Mouse (Mus musculus) monocyte, adult 2 months (primary cell): ENCODE results near the gene Minpp1.
A peak's percentile ranks its signal among the peaks of the same experiment; 100 is the strongest.
"Not testable (repeated sequence)": the region's sequence is repeated elsewhere in the genome, so short reads cannot be mapped to it uniquely, and the experiment has no call there.

Experiments used
- DNase-seq, 2 experiments: peaks; one replicate each; pipeline ENCODE4 v3.0.0; 2022; ENCODE audit warnings: low spot score in 2 of 2, low read depth in 1 of 2

Minpp1 gene

DNA sequence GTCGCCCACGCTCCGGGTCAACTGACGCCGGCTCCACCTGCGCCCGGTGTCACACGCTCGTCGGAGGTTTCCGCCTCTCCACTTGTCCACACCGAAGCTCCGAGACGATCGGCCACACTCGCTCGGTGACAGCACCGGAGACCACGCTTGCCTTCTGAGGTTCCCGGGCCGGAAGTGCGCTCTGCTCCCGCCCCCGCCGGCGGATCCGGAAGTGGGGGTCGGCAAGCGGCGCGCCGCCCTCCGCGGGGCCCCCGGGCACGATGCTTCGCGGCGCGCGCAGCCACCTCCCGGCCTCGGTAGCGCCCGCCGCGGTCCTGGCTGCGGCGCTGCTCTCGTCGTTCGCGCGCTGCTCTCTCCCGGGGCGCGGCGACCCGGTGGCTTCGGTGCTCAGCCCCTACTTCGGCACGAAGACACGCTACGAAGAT, at the start of gene Minpp1:
Minpp1 (plus strand) TSS at position 89 of the 425 bp plus-strand sequence.
- DNase-seq, result peak in 1 of 2 experiments; percentile 50

DNA sequence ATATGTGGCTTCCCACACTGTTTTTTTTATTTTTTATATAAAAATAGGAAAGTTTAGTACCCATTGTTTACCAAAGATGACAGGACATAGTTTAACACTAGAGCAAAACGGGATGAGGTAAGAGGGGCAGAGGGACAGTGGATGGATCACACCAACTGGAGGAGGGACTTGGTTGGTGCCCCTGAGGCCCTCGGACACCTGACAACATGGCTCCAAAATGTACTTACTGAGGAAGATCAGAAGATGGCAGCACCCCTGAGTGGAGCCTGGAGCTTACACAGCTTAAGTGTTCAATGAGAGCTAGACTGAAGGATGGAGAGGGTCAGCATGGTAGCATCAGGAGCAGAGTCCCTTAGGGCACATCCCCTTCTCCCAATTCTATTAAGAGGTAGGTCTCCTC, 46.2 kb upstream of the Minpp1 start:
- no peak for DNase-seq

DNA sequence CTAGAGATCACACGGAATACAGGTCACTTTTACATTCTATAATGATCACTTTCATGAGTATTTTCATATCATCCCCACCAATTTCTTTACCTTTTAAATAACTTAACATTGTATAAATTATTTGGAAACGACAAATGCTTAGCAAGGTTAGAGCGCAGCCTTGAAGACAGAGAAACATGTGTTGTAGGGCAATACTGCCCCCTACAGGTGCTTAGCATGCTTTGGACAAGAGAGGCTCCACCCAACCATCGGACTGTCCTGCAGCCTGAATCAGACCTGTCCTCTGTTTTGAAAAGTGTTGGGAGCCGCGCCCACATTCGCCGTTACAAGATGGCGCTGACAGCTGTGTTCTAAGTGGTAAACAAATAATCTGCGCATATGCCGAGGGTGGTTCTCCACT, 44.0 kb upstream of the Minpp1 start:
- DNase-seq, result no peak

DNA sequence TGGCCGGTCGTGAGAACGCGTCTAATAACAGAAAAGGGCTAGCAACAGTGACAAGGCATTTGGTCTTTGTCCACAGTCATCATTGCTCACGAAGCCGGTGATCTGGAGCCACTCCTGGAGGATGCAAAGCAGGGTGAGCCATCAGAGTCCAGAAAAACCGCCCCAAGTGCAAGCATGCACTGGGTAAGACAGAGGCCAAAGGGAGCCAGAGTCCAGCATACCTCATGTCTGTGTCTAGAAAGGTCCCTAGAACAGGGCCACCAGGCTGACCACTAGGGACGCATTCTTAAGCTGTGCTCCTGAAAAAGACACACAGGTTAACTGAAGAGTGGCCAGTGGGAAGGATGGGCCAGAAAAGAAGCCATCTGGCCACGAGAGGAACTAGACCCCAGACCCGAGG, 36.6 kb upstream of the Minpp1 start:
- DNase-seq, result no peak

DNA sequence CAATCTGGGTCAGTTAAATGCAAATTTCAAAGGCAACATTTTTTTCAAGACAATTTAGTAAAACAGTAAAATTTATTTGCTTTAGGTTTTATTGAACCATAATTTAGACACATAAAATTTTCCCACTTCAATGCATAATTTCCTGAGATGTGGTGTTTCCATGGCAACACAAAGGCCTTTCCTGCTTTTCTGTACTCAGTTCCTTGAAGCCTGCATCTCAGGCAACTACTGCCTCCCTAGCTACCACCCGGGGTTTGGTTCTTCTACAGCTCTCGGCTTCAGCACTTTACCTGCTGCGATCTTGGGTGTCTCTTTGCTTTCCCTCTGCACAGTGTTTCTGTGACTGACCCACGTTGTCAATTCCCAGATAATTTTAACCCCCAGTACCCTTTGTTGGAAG, 33.3 kb upstream of the Minpp1 start:
- no peak for DNase-seq

DNA sequence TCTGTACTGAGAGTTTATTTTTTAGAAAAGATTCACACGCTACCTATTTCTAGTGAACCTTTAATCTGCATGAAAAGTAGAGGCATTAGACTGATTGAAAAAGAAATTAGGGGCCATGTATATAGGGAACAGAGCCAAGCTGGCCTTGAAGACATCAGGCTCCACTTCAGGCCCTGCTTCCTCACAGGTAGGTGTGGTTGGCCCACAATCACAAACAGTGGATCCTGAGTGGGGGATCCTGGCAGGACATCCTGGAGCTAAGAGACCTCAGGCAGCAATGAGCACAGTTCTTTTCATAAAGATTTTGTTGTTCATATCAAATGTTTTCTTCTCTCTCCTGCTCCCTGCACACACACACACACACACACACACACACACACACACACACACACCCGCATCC, 28.8 kb upstream of the Minpp1 start:
- DNase-seq, result no peak

DNA sequence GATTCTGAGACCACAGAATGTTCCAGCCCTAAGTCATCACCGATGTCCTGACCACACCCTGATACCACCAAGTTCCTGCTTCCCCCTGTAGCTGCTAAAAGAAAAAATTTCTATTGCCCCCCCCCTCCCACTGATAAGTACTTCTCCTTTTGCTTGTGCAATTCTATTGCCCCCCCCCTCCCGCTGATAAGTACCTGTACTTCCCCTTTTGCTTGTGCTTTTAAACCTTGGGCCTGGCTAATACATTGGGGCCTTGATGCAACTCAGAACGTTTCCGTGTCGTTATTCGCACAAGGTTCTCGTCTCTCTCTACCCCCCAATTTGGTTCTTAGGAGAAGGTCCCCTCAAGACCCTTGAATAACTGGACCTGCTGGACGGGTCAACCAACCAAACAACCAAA, 27.9 kb upstream of the Minpp1 start:
- DNase-seq, result not testable (repeated sequence)

DNA sequence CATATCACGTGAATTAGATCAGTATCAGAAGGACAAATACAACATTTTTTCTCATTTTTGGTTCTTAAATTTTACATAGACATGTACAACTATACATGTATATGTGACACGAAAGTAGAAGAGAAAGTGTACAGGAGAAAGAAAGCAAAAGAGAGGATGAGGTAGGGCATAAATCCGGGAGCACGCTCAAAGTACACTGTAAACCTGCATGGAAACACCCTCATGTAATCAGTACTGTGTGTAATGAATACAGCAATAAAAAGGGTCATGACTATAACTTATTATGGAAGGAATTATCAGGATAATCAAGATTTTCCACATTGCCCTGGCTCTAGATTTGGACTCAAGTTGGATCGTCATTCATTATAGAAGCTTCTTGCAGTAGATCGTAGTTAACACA, 22.5 kb upstream of the Minpp1 start:
- DNase-seq, result no peak

DNA sequence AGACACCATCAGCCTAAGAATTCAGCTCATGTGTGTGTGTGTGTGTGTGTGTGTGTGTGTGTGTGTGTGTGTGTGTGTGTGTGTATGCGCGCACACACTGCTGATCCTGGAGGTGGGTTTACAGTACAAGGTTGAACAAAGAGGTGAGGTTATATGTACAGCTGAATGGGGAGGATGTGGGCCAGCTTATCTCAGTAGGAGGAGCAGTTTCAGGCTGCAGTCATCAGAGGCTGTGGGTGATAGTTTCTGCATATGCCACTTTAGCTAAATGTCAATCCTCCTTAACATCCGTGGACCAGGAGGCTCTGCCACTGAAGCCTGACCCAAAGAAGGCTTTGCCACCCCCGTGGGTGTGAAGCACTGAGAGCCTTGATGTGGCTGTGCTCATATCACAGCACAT, 20.3 kb upstream of the Minpp1 start:
- DNase-seq, result no peak

DNA sequence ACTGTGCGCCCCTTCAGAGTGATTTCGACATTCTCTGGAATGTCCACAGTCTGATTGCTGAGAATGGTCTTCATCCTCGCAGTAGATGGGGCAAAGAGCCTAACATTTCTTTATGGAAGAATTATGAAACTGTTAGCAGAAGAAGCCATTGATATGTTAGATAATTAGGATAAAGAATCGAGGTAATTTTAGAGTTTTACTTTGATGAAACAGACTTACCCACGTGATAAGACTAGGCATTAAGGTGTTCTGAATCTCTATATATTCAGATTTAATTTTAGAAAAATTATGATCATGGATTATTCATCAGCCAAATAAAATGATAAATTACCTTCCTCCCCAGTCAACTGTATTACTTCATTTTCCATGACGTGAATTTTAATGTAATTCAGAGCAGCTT, 19.1 kb upstream of the Minpp1 start, which contains the start of gene Rpl9-ps6:
Rpl9-ps6 (minus strand) TSS at position 101 of the 400 bp plus-strand sequence.
- no peak for DNase-seq

DNA sequence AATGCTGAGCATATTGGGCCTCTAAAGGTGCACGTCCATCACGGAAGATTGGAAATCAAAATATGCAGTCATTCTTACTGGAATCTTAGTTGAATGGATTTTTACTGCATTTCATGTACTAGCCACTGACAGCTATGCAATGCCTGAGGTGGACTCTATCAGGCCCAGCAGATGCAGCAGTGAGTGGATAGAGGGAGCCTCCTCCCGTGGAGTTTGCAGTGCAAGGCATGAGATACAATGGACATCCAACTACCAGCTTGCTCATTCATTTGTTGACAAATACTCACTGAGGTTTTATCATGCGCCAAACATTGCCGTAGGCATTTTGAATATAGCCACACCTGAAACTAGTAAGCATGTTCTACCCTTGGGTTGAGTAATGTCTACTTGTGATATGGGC, 18.2 kb upstream of the Minpp1 start:
- no peak for DNase-seq

DNA sequence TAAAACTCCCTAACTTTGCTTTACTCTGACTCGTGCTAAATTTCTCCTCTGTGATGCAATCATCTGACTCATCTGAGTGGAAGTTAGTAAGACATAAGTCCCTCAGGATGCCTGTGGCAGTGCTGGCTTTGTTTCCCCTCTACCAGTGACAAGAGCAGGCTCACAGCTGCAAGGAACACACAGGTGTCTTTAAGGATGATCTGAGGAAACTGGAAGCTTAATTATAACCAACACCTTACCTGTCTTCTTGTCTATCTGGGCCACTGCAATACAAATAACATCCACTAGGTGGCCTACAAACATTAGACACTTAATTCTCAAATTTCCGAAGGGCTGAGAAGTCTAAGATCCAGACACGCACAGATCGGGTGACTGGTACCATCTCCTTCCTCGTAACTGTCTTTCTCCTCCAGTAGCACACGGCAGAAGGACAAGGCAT, 15.5 kb upstream of the Minpp1 start:
- DNase-seq, result no peak

DNA sequence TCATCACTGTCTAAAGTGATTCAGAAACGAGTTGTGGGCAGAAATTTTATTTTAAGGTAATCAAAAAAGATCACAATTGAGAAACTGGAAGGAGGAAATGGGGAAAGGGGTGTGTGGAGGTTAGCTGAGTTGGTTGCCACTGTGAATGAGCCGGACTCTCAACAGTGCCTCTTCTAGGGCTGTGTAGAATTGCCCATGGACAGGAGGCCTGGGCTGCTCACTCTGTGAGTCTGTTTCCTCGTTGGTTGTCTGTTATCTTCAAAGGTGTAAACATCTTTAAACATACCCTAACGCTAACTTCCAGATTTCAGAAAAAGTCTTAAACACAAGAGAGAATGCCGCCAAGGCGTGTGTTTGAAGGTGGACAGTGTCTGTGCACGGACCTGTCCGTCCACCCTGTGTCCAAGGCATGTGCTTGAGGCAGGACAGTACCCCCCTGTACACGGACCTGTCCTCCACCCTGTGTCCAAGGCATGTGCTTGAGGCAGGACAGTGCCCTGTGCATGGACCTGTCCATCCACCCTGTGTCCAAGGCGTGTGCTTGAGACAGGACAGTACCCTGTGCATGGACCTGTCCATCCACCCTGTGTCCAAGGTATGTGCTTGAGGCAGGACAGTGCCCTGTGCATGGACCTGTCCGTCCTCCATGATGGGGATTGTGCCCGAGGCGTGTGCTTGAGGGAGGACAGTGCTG, 14.9 kb upstream of the Minpp1 start:
- no peak for DNase-seq

DNA sequence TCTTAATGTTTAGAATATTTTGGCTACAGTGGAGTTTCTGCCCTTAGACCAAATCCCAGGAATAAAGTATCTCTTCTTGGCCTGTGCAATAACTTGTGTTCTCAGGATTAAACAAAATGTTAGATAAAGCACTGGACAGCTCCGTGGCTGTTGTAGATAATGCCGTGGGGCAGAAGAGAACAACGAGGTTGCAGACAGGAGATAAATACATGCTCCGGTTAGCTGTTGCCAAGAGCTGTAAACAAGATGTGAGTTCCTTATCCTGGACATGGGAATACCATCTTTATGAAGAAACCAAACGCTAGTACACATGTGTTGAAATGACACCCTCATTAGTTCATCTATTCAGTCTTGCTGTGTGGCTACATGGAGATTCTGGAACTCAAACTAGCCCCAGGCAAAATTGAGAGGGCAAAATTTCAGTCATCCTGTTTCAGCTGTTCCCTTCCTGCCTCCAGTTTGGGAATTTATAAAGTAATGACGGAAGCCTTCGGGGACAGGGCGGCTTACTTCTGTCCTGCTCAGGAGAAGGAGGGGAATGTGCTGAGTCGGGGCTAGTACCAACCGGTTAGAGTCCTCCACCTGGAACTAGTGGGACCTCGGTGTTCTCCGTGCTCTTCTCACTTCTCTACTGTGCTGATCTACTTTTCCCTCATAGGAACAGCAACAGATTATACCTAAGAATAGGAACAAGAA, 9.4 kb upstream of the Minpp1 start:
- DNase-seq, result no peak

DNA sequence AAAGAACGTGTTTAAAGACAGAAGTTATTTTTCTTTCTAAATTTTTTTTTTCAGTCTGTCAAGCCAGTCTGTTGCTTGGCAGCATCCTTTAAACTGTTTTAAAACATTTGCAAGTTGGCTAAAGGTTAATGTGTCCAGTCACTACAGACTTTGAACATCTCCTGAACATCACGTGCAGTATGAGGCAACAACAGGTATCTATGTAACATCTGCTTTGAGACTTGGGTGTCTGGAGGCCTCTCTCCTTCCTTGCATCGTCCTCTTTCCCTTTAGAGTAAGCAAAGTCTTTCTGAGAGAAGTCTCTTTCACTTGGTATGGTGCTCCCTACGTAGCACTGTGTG, 8.9 kb upstream of the Minpp1 start:
- no peak for DNase-seq

DNA sequence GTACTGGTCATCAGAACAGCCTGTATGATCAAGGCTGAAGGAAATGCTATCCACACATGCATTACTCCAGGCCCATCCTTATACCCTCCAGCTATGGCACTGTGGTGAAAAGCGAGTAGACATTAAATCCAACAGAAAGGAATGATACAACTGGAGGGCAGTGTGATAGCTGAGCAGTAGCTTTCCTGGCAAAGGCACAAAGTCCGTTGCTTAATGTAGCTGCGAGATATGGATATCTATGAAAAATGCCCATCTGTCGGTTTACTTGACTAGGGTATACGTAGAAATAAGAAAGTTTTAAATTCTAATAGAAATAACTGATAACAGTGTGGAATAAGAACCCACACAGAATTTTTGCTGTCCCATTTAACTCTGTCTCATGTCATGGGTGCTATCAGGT, 5.3 kb upstream of the Minpp1 start:
- no peak for DNase-seq

DNA sequence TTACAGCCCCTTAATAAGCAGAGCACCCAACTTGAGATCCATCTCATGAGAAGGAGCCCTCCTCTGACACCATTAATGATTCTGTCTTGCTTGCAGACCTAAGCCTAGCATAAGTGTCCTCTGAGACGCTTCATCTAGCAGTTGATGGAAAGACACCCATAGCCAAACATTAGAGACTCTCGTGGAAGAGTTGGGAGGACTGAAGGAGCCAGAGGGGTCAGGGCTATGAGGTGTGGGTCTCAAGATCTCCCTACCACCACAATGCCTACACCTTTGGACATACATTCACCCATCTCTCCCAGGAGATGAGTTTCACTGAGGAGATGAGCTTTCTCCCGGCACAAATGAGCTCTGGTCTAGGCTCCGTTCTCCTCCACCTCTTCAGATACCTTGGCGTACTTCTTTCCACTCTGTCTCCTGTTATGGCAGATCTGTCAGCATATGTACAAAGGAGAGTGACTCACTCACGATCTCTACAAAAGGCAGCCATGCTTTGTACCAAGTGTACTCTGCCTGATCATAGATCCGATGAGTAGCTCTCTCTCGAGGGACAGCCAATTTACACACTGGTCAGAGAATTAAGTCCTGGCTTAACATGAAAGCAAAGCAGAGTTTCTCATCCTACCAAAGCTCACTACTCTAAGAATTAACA, 4.7 kb upstream of the Minpp1 start:
- DNase-seq, result no peak

DNA sequence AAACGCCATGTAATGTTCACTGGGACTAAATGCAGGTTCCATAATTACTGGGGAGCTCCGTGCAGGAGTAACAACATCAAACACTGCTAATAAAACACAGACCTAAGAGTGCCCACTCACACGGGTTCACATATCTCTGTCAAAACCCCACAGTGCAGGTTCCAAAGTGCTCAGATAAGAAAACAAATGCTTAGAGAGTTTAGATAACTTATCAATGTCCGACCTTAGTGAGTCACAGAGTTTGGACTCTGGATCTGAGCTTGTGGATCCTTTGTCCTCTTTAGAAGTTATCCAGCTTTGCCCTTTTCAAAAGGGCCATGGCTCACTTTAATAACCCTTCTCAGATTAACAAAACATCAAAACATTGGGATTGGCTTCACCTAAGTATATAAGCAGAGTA, 4.1 kb upstream of the Minpp1 start:
- no peak for DNase-seq

DNA sequence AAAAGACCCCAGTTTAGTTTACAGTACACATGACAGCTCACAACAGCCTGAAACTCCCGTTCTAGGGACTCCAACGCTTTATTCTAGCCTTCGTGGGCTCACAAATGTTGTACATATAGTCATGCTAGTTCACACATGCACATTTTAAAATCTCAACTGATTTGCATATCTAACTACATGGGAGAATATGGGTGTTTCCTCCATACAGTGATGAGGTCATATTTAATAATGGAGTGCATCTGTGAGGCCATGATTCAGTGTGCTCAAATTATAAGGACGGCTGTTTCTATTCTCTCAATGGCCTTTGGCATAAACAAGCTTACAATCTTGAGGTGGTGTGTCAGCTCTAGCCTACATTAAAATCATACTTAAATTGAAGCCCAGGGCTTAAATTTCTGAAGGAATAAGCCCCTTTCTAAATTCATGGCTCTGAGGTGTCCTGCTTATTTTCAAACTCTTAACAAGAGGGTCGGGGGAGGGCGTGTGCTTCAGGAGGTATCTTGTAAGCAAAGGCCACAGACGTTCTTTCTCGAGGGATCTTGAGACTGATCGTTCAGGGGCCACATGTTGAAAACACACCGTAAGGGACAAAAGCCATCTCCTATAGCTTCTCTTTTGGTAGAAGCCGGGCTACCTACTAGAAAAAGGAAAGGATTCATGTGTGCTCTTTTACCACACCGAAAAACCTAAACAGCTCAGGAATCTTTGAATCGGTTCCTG, 468 bp upstream of the Minpp1 start:
- no peak for DNase-seq

DNA sequence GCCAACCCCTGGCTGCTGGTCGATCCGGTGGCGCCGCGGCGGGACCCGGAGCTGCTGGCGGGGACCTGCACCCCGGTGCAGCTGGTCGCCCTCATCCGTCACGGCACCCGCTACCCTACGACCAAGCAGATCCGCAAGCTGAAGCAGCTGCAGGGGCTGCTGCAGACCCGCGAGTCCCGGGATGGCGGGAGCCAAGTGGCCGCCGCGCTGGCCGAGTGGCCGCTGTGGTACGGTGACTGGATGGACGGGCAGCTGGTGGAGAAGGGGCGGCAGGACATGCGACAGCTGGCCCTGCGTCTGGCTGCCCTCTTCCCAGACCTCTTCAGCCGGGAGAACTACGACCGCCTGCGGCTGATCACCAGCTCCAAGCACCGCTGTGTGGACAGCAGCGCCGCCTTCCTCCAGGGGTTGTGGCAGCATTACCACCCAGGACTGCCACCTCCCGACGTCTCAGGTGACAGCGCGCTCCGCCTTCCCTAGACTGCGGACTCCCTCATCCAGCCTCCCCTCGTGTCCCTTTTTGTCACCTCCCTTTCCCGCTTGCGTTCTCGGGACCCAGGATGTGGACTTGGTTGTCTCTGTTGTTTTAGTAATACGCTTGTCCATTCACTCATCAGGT, 646 bp downstream of the Minpp1 start:
- peak in 1 of 2 experiments; percentile 19 for DNase-seq

DNA sequence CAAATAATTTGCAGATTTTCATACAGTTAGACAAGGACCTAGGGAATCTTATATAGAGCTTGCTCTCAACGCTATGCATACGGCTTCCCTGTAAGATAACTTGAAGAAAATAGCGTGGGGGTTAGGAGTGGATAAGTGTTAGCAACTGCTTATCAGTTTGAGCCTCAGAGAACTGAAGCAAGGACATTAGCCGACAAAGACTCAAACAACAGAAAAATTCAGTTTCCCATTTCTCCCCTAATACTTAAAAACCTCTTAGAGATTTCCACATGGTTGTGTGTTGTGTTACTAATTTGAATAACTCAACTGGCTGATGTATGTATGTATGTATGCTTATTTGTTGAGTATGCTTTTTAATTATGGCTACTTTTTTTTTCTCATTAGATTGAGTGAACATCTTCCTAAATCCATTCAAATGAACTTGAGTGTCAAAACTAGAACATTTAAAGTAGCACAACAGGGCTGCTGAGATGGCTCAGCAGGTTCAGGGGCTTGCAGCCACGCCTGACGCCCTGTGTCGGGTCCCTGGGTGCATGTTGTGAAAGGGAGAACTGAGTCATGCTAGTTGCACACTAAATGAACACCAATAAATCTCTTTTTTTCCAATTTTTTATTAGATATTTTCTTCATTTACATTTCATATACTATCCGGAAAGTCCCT, 2.2 kb downstream of the Minpp1 start:
- DNase-seq, result no peak
